Mouse (Mus musculus): ENCODE results near the gene Parp1.

DNA sequence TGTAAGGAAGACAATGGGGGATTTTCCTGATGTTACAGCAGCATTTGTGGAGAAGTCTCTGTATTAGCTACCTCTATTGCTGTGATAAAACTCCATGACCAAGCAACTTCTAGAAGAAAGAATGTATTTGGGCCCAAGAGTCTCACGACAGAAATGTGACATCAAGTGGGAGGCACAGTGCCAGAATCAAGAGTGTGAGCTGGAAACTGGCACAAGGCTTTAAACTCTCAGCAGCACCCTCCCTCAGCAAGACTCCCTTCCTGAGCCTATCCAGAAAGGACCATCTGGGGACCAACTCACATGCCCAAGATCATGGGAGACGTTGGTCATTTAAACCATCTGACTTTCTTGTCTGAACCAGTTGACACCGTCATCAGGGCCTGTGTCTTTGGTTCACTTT lies 7.8 kb downstream of the Parp1 start:
- TF ChIP-seq CTCF (IDR thresholded peaks at IDR 0.05; ENCODE audit: borderline replicate concordance, control insufficient read depth, extremely low read depth, insufficient read depth, low read length, poor library complexity) (no peak), POLR2A (IDR thresholded peaks at IDR 0.05; ENCODE audit: control insufficient read depth, extremely low read depth, insufficient read depth, low read length, poor library complexity) (no peak)

Data from thymus, adult 2 months (tissue).